Mouse (Mus musculus): ENCODE measurements around the gene Plekhg6.

The Plekhg6 gene

GRCm38 (mm10) chr6:125352046-125352384, 28.6 kb downstream of the Plekhg6 start:
- no peaks in the 10 kb centered on the region; the same call in none of the 2 replicates for H3K27me3 ChIP-seq (ENCODE audit: control insufficient read depth, insufficient read depth, low read length, poor library complexity, severe bottlenecking)
- H3K36me3 ChIP-seq (ENCODE audit: control insufficient read depth, insufficient read depth, low read length, poor library complexity, severe bottlenecking), result no peaks in the 10 kb centered on the region
- DNase-seq (ENCODE audit: low read depth, low spot score), result no peak

GRCm38 (mm10) chr6:125351368-125352045, 29.1 kb downstream of the Plekhg6 start:
- no peak for DNase-seq (ENCODE audit: low read depth, low spot score)
- Histone ChIP-seq H3K36me3 (ENCODE audit: control insufficient read depth, insufficient read depth, low read length, poor library complexity, severe bottlenecking) (no peaks in the 10 kb centered on the region), H3K27me3 (ENCODE audit: control insufficient read depth, insufficient read depth, low read length, poor library complexity, severe bottlenecking) (no peaks in the 10 kb centered on the region; the same call in none of the 2 replicates)

- no peak for DNase-seq (ENCODE audit: low read depth, low spot score)
- H3K27me3 ChIP-seq (ENCODE audit: control insufficient read depth, insufficient read depth, low read length, poor library complexity, severe bottlenecking), result no peaks in the 10 kb centered on the region; the same call in none of the 2 replicates
- H3K36me3 ChIP-seq (ENCODE audit: control insufficient read depth, insufficient read depth, low read length, poor library complexity, severe bottlenecking), result no peaks in the 10 kb centered on the region
Measured at GRCm38 (mm10) chr6:125350995-125351324, 29.6 kb downstream of the Plekhg6 start.

- DNase-seq (ENCODE audit: low read depth, low spot score), result no peak
- no peaks in the 10 kb centered on the region; the same call in none of the 2 replicates for H3K27me3 ChIP-seq (ENCODE audit: control insufficient read depth, insufficient read depth, low read length, poor library complexity, severe bottlenecking)
- no peaks in the 10 kb centered on the region for H3K36me3 ChIP-seq (ENCODE audit: control insufficient read depth, insufficient read depth, low read length, poor library complexity, severe bottlenecking)
Measured at GRCm38 (mm10) chr6:125350231-125350994, 30.2 kb downstream of the Plekhg6 start.

- DNase-seq (ENCODE audit: low read depth, low spot score), result peak; percentile 22
- H3K27me3 ChIP-seq (ENCODE audit: control insufficient read depth, insufficient read depth, low read length, poor library complexity, severe bottlenecking), result no peaks in the 10 kb centered on the region; the same call in none of the 2 replicates
- no peaks in the 10 kb centered on the region for H3K36me3 ChIP-seq (ENCODE audit: control insufficient read depth, insufficient read depth, low read length, poor library complexity, severe bottlenecking)
Measured at GRCm38 (mm10) chr6:125349575-125350230, 30.9 kb downstream of the Plekhg6 start.

GRCm38 (mm10) chr6:125348721-125349574, 31.6 kb downstream of the Plekhg6 start, which contains the start of gene Tnfrsf1a:
Gene Tnfrsf1a, plus strand, starts transcription at chr6:125349362.
- Histone ChIP-seq H3K36me3 (ENCODE audit: control insufficient read depth, insufficient read depth, low read length, poor library complexity, severe bottlenecking) (no peaks in the 10 kb centered on the region), H3K27me3 (ENCODE audit: control insufficient read depth, insufficient read depth, low read length, poor library complexity, severe bottlenecking) (no peaks in the 10 kb centered on the region; the same call in none of the 2 replicates)
- DNase-seq (ENCODE audit: low read depth, low spot score), result no peak

GRCm38 (mm10) chr6:125346029-125346428, 34.6 kb downstream of the Plekhg6 start:
- Histone ChIP-seq H3K27me3 (ENCODE audit: control insufficient read depth, insufficient read depth, low read length, poor library complexity, severe bottlenecking) (no peaks in the 10 kb centered on the region; the same call in none of the 2 replicates), H3K36me3 (ENCODE audit: control insufficient read depth, insufficient read depth, low read length, poor library complexity, severe bottlenecking) (no peaks in the 10 kb centered on the region)
- DNase-seq (ENCODE audit: low read depth, low spot score), result no peak

- no peaks in the 10 kb centered on the region; the same call in none of the 2 replicates for H3K27me3 ChIP-seq (ENCODE audit: control insufficient read depth, insufficient read depth, low read length, poor library complexity, severe bottlenecking)
- DNase-seq (ENCODE audit: low read depth, low spot score), result no peak
- no peaks in the 10 kb centered on the region for H3K36me3 ChIP-seq (ENCODE audit: control insufficient read depth, insufficient read depth, low read length, poor library complexity, severe bottlenecking)
Measured at GRCm38 (mm10) chr6:125345625-125346024, 35.0 kb downstream of the Plekhg6 start.

GRCm38 (mm10) chr6:125344866-125345265, 35.7 kb downstream of the Plekhg6 start:
- H3K36me3 ChIP-seq (ENCODE audit: control insufficient read depth, insufficient read depth, low read length, poor library complexity, severe bottlenecking), result no peaks in the 10 kb centered on the region
- DNase-seq (ENCODE audit: low read depth, low spot score), result no peak
- no peaks in the 10 kb centered on the region; the same call in none of the 2 replicates for H3K27me3 ChIP-seq (ENCODE audit: control insufficient read depth, insufficient read depth, low read length, poor library complexity, severe bottlenecking)

GRCm38 (mm10) chr6:125344084-125344483, 36.5 kb downstream of the Plekhg6 start:
- DNase-seq (ENCODE audit: low read depth, low spot score), result no peak
- no peaks in the 10 kb centered on the region; the same call in none of the 2 replicates for H3K27me3 ChIP-seq (ENCODE audit: control insufficient read depth, insufficient read depth, low read length, poor library complexity, severe bottlenecking)
- no peaks in the 10 kb centered on the region for H3K36me3 ChIP-seq (ENCODE audit: control insufficient read depth, insufficient read depth, low read length, poor library complexity, severe bottlenecking)

- Histone ChIP-seq H3K27me3 (ENCODE audit: control insufficient read depth, insufficient read depth, low read length, poor library complexity, severe bottlenecking) (no peaks in the 10 kb centered on the region; the same call in 1 of the 2 replicates), H3K36me3 (ENCODE audit: control insufficient read depth, insufficient read depth, low read length, poor library complexity, severe bottlenecking) (no peaks in the 10 kb centered on the region)
- no peak for DNase-seq (ENCODE audit: low read depth, low spot score)
Measured at GRCm38 (mm10) chr6:125342198-125342597, 38.4 kb downstream of the Plekhg6 start.

GRCm38 (mm10) chr6:125340244-125340643, 40.3 kb downstream of the Plekhg6 start:
- DNase-seq (ENCODE audit: low read depth, low spot score), result no peak
- Histone ChIP-seq H3K27me3 (ENCODE audit: control insufficient read depth, insufficient read depth, low read length, poor library complexity, severe bottlenecking) (no peaks in the 10 kb centered on the region; the same call in 1 of the 2 replicates), H3K36me3 (ENCODE audit: control insufficient read depth, insufficient read depth, low read length, poor library complexity, severe bottlenecking) (no peaks in the 10 kb centered on the region)

GRCm38 (mm10) chr6:125338791-125339660, 41.6 kb downstream of the Plekhg6 start:
- Histone ChIP-seq H3K27me3 (ENCODE audit: control insufficient read depth, insufficient read depth, low read length, poor library complexity, severe bottlenecking) (no peaks in the 10 kb centered on the region; the same call in 1 of the 2 replicates), H3K36me3 (ENCODE audit: control insufficient read depth, insufficient read depth, low read length, poor library complexity, severe bottlenecking) (no peaks in the 10 kb centered on the region)
- DNase-seq (ENCODE audit: low read depth, low spot score), result no peak

All from splenic B cell, adult 2 months (primary cell).